Mouse (Mus musculus): Measurements from ENCODE around the gene Tgm6.
A peak's percentile ranks its signal among the peaks of the same experiment; 100 is the strongest.

Gene Tgm6

GRCm38 (mm10) chr2:130178381-130178705 is 66.1 kb downstream of the Tgm6 start:
- DNase-seq (ENCODE audit: extremely low spot score, low spot score) = no peak

- peak; percentile 90 for DNase-seq (ENCODE audit: extremely low spot score, low spot score)
Observed at GRCm38 (mm10) chr2:130178706-130179506, 66.7 kb downstream of the Tgm6 start, which contains the start of gene Snrpb. Gene Snrpb, minus strand, starts transcription at chr2:130179403.

- DNase-seq (ENCODE audit: extremely low spot score, low spot score) = no peak
Observed at GRCm38 (mm10) chr2:130179507-130180019, 67.3 kb downstream of the Tgm6 start.

GRCm38 (mm10) chr2:130188391-130188790 is 76.2 kb downstream of the Tgm6 start:
- no peak for DNase-seq (ENCODE audit: extremely low spot score, low spot score)

GRCm38 (mm10) chr2:130194894-130195293 is 82.7 kb downstream of the Tgm6 start, which contains the start of gene Tmc2:
Gene Tmc2, plus strand, starts transcription at chr2:130195194.
- DNase-seq (ENCODE audit: extremely low spot score, low spot score) = no peak

- no peak for DNase-seq (ENCODE audit: extremely low spot score, low spot score)
Observed at GRCm38 (mm10) chr2:130200961-130201360, 88.7 kb downstream of the Tgm6 start.

Measured in neural tube, embryonic 10.5 days (tissue).